Mouse (Mus musculus): Measurements from ENCODE around the gene Gm10272.

- TF ChIP-seq CTCF (IDR thresholded peaks at IDR 0.05; ENCODE audit: low read depth) (no peak), EP300 (IDR thresholded peaks at IDR 0.05; ENCODE audit: low read depth) (no peak)
Observed at GRCm38 (mm10) chr10:77735928-77736327, 29.5 kb downstream of the Gm10272 start.
